16 mouse cellular contexts compared by ENCODE assay signal in the genomic region with DNA sequence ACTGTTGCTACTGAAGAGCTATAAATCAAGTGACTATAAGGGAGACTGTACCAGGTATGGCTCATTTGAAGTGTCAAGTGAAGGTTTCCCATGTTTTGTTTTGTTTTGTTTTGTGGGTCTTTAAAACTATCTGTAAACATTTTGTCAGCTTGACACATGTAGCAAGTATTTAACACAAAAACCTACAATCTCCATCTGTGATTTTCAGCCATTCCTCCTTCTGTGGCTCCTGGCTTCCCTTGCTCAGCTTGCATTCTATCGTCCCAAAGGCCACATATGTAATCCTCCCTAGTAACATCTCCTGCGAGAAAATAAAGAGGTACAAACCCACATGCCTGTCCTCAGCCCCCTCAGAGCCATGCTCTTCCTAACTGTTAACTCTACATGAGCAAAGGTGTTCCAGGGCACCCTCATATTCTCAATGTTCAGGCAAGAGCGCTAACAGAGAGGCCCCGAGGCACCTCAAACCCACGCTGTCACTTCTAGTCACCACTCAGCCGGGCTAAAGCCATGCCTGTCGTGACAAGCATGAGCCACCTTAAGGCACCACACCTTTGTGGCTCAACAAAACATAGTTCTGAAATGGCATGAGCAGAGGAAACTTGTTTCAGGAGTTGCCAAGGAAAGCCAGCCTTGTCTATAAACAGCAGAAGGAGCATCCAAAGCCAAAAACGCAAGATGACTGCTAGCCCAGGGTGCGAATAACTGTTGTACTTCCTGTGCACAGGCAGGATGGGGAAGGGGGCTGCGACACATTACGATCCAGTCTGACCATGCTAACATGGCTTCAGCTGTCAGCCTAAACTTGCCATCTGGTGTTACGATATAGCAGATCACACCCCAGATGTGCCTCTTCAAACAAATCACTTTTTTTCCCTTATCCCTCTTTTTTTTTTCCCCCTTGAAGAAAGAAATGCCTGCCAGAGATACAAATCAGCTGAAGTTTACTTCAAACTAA. TPM values are rescaled to one million over a fixed set of nuclear protein-coding genes. Genes with fewer than 3 reads are reported as not detected.
DNase-seq lines count a peak whose midpoint lies in the region; ATAC-seq lines count a peak whose summit lies in the region.
"Had no signal": no experiment of that assay in that cellular context is flagged by ENCODE, and none has a peak within 500 bp of the region (broad histone marks: within the 10 kb centered on the region; RNA-seq: fewer than 3 reads in every experiment).

No protein-coding gene starts in this region.

- H3K9me3 ChIP-seq in lung, embryonic 15.5 days = no peaks in the 10 kb centered on the region
- no peaks in the 10 kb centered on the region for H3K9me3 ChIP-seq in embryonic facial prominence, embryonic 10.5 days
- H3K9me3 ChIP-seq in forebrain, embryonic 16.5 days (ENCODE audit: control insufficient read depth, low read length) = no peaks in the 10 kb centered on the region
- H3K9me3 ChIP-seq: heart, embryonic 15.5 days; hindbrain, embryonic 15.5 days; liver, embryonic 15.5 days had no signal

- H3K4me2 ChIP-seq in lung, embryonic 15.5 days = 0 out of 2 replicates have a peak overlapping the region, but pooled peaks have one; percentile 9
- no peak overlapping the region for H3K4me2 ChIP-seq in forebrain, embryonic 16.5 days (ENCODE audit: low read length)
- H3K4me2 ChIP-seq: heart, embryonic 15.5 days; hindbrain, embryonic 15.5 days; liver, embryonic 15.5 days had no signal

- ATAC-seq in lung, embryonic 15.5 days (ENCODE audit: borderline replicate concordance, extremely low read depth, low FRiP score, low TSS enrichment) = peak; percentile 51; the same call in 1 of the 2 replicates
- ATAC-seq in forebrain, embryonic 16.5 days = peak; percentile 85

- H3K9ac ChIP-seq in lung, embryonic 15.5 days = no peak overlapping the region
- H3K9ac ChIP-seq in forebrain, embryonic 16.5 days (replicated peaks; ENCODE audit: low read depth, low read length) = no peak overlapping the region
- H3K9ac ChIP-seq: heart, embryonic 15.5 days; hindbrain, embryonic 15.5 days; liver, embryonic 15.5 days had no signal

- intact Hi-C loops in heart, postnatal 36 days (cut with DNase I) = no loop called here

- no peaks in the 10 kb centered on the region for H3K36me3 ChIP-seq in lung, embryonic 15.5 days
- H3K36me3 ChIP-seq in embryonic facial prominence, embryonic 10.5 days (replicated peaks) = no peaks in the 10 kb centered on the region
- H3K36me3 ChIP-seq in forebrain, embryonic 16.5 days (ENCODE audit: control insufficient read depth, insufficient read depth) = no peaks in the 10 kb centered on the region
- H3K36me3 ChIP-seq: heart, embryonic 15.5 days; hindbrain, embryonic 15.5 days; liver, embryonic 15.5 days had no signal

- peaks cover 41% of the 10 kb centered on the region for H3K4me1 ChIP-seq in lung, embryonic 15.5 days
- peaks cover 70% of the 10 kb centered on the region for H3K4me1 ChIP-seq in embryonic facial prominence, embryonic 10.5 days
- H3K4me1 ChIP-seq in forebrain, embryonic 16.5 days (replicated peaks; ENCODE audit: control insufficient read depth, insufficient read depth, low read length) = peaks cover 6% of the 10 kb centered on the region
- H3K4me1 ChIP-seq: liver, embryonic 15.5 days had no signal

- H3K27me3 ChIP-seq in lung, embryonic 15.5 days = no peaks in the 10 kb centered on the region
- H3K27me3 ChIP-seq in embryonic facial prominence, embryonic 10.5 days (replicated peaks; ENCODE audit: low read depth, poor library complexity, severe bottlenecking) = peaks cover 25% of the 10 kb centered on the region
- H3K27me3 ChIP-seq in forebrain, embryonic 16.5 days (replicated peaks; ENCODE audit: control insufficient read depth, insufficient read depth, low read length) = no peaks in the 10 kb centered on the region
- H3K27me3 ChIP-seq: heart, embryonic 15.5 days; liver, embryonic 15.5 days had no signal

- WGBS in lung, embryonic 15.5 days = 29% methylated on average over 12 of the region's 12 CpGs
- WGBS in embryonic facial prominence, embryonic 10.5 days = 56% methylated on average over 12 of the region's 12 CpGs
- WGBS in forebrain, embryonic 16.5 days = 63% methylated on average over 12 of the region's 12 CpGs

- DNase-seq in lung, adult 18-20 months = no peak
- peak; percentile 31 for DNase-seq in embryonic facial prominence, embryonic 10.5 days (ENCODE audit: low spot score)
- peak; percentile 30 for DNase-seq in lung, postnatal 10 days
- DNase-seq in layer of hippocampus, postnatal 25 days (ENCODE audit: extremely low spot score in 1 of 2, low spot score in 1 of 2) = no peak
- no peak for DNase-seq in heart, postnatal 36 days
- no peak for DNase-seq in adrenal gland, postnatal 14 days
- DNase-seq: adrenal gland, postnatal 25 days; cerebellum, adult 11 months; kidney, adult 9 months; retina, postnatal 1 day; spleen, adult 18-20 months had no signal

- H3K4me3 ChIP-seq in lung, embryonic 15.5 days = no peak overlapping the region
- H3K4me3 ChIP-seq in embryonic facial prominence, embryonic 10.5 days = no peak overlapping the region
- no peak overlapping the region for H3K4me3 ChIP-seq in forebrain, embryonic 16.5 days (replicated peaks; ENCODE audit: low read length)
- H3K4me3 ChIP-seq: heart, embryonic 15.5 days; hindbrain, embryonic 15.5 days; liver, embryonic 15.5 days had no signal

- H3K27ac ChIP-seq in lung, embryonic 15.5 days = peak overlapping the region; percentile 58
- H3K27ac ChIP-seq in embryonic facial prominence, embryonic 10.5 days (replicated peaks) = peak overlapping the region; percentile 74
- no peak overlapping the region for H3K27ac ChIP-seq in forebrain, embryonic 16.5 days (ENCODE audit: low read length)
- H3K27ac ChIP-seq: heart, embryonic 15.5 days; hindbrain, embryonic 15.5 days; liver, embryonic 15.5 days had no signal

RNA-seq across cellular contexts. Expression of gene Bnc2, which starts 42.0 kb away (rescaled TPM):
- polyA plus RNA-seq in lung, embryonic 15.5 days (2015; fragmentation: Nextera tagmentation; extraction: Ambion mirVana) = 5.8 and 6.0 TPM in 2 replicates
- 13.0 and 22.2 TPM in 2 replicates for polyA plus RNA-seq in embryonic facial prominence, embryonic 10.5 days (2016; fragmentation: Nextera tagmentation; extraction: Ambion mirVana)
- polyA plus RNA-seq in forebrain, embryonic 16.5 days (2015; fragmentation: Nextera tagmentation; extraction: Ambion mirVana) = 2.5 and 3.8 TPM in 2 replicates
- 1 to 10 TPM in 1 of 2 experiments, under 1 TPM in 1; 0.62 to 1.1 TPM for total RNA-seq in layer of hippocampus, postnatal 25 days (2021)
- 1 to 10 TPM; 1.7 to 3.6 TPM for total RNA-seq in heart, postnatal 36 days (2021)
- total RNA-seq in adrenal gland, postnatal 14 days (2021) = 6.2 and 7.9 TPM in 2 replicates

Comparison
In these comparisons a context has a peak if more than half of its experiments do, and no peak if none do; other contexts are left out.
1. DNase-seq: peak in embryonic facial prominence, embryonic 10.5 days (single experiment) and lung, postnatal 10 days (single experiment); none in lung, adult 18-20 months (0 of 2), layer of hippocampus, postnatal 25 days (0 of 2), heart, postnatal 36 days (0 of 2) and adrenal gland, postnatal 14 days (single experiment).